Mouse (Mus musculus) spleen, adult 2 months (tissue): ENCODE data around the gene Nudt9. TPM values are rescaled to one million over a fixed set of nuclear protein-coding genes. Genes with fewer than 3 reads are reported as not detected.
"Not testable (repeated sequence)": the region's sequence is repeated elsewhere in the genome, so short reads cannot be mapped to it uniquely, and the experiment has no call there.

Experiments used
- DNase-seq, 2 experiments: peaks; one replicate each; pipeline versions ENCODE4 v3.0.0 to v3.0.0-alpha.2; 2012 to 2021; ENCODE audit warnings: low spot score in 2 of 2, low read depth in 1 of 2
- H3K27ac ChIP-seq: fragments of 200-500 bp; 2 replicates; pipeline ENCODE4 v1.5.1; 2012; ENCODE audit warnings: low read length, inconsistent platforms; ENCODE audit not compliant: insufficient read depth
- H3K27me3 ChIP-seq: fragments of 200-500 bp; 2 replicates; pipeline ENCODE4 v1.6.1; 2012; ENCODE audit warnings: mild to moderate bottlenecking, moderate library complexity, low read length, inconsistent platforms; ENCODE audit not compliant: control insufficient read depth, insufficient read depth
- H3K36me3 ChIP-seq: fragments of 200-500 bp; 2 replicates; pipeline ENCODE4 v1.6.1; 2012; ENCODE audit warnings: mild to moderate bottlenecking, low read length, inconsistent platforms; ENCODE audit not compliant: control insufficient read depth, insufficient read depth
- H3K4me1 ChIP-seq: fragments of 200-500 bp; 2 replicates; pipeline ENCODE4 v1.6.1; 2011; ENCODE audit warnings: inconsistent platforms; ENCODE audit not compliant: control insufficient read depth, insufficient read depth, insufficient read length
- H3K4me3 ChIP-seq: fragments of 200-500 bp; 2 replicates; pipeline ENCODE4 v1.5.1; 2011; ENCODE audit warnings: mild to moderate bottlenecking, inconsistent platforms; ENCODE audit not compliant: insufficient read depth, insufficient read length; ENCODE audit errors: extremely low read depth
- CTCF ChIP-seq: fragments of 200-500 bp; IDR thresholded peaks from 2 replicates; pipeline ENCODE4 v1.5.1; 2011; ENCODE audit warnings: mild to moderate bottlenecking, inconsistent platforms; ENCODE audit not compliant: insufficient read depth, insufficient read length, insufficient replicate concordance; ENCODE audit errors: extremely low read depth
- POLR2A ChIP-seq: fragments of 200-500 bp; IDR thresholded peaks from 2 replicates; pipeline ENCODE4 v1.6.1; 2011; ENCODE audit warnings: low read depth, low read length, inconsistent platforms
- WGBS: fragments of 180-500 bp; shearing (Covaris S2); methylation state at CpG from one replicate; pipeline ENCODE4 v1.1.7; 2018; 5-methylcytosine and 5-hydroxymethylcytosine counted together
- polyA plus RNA-seq: library from polyadenylated mRNA; depleted of rRNA; stranded (reverse); fragments of >200 nt; gene quantifications from 2 replicates; pipeline ENCODE4 v1.2.3, GENCODE M21; 2012

The Nudt9 gene
- polyA plus RNA-seq, 1 experiment: 27.7 TPM

DNA sequence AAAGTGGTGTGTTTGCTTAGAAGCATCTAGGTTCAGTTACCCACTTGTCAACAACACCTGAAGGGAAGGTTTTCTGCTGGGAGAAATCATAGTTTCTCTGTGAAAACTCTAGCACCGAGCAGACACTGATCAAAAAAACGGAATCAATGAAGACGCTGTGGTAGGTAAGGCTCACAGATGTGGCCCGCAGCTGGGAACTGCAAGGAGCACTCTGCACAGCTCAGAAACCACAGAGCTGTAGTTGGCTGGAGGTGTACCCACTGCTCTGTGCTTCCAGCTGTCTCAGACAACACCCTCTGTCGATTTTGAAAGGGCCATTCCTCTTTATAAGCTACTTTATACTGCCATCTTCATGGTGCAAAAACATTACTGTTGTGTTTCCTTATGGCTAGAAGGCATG lies 38.3 kb upstream of the Nudt9 start:
- H3K36me3 ChIP-seq: peaks cover 22% of the 10 kb centered on the region
- H3K27ac ChIP-seq: no peak overlapping the region
- no peaks in the 10 kb centered on the region for H3K4me1 ChIP-seq
- TF ChIP-seq CTCF (no peak), POLR2A (no peak)
- no peaks in the 10 kb centered on the region for H3K27me3 ChIP-seq
- WGBS: 65% methylated on average over 5 of the region's 5 CpGs
- no peak overlapping the region for H3K4me3 ChIP-seq
- DNase-seq: no peak

DNA sequence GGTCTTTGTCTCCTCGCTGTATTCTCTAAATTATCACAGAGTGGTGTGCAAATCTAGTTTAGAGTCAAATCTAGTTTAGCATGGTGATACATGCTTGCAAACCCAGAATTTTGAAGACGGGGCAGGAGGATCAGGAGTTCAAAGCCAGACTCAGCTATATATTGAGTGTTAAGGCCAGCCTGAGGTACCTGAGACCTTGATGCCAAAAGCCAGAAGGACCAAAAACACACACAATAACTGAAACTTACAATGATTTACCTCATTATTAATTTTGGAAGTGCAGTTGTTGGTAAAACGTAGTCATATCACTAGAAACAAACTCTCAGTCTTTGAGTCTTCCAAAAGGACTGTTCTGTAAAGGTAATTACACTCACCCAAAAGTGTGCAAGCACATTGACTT lies 36.7 kb upstream of the Nudt9 start:
- Histone ChIP-seq H3K36me3 (peaks cover 18% of the 10 kb centered on the region), H3K4me1 (no peaks in the 10 kb centered on the region), H3K27ac (no peak overlapping the region), H3K27me3 (no peaks in the 10 kb centered on the region), H3K4me3 (no peak overlapping the region)
- WGBS: 90% methylated on average over 3 of the region's 3 CpGs
- TF ChIP-seq CTCF: no peak
- no peak for TF ChIP-seq POLR2A
- no peak for DNase-seq

DNA sequence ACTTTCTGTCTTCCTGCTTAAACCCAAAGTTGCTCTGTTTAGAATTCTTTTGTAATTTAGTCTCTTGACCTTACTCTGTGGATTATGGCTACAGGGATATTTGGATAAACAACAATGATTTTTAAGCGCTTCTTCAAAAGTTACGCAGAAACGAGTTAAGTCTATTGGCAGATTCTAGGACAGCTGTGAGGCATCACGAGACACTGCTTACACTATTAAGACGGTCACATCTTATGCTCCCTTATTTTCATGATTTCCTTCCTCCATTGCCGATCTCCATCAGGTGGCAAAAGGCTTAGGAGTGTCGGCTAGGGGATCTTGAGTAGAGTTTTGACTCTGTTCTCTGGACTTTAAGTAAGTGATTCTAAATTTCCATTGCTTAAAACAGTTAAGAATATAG lies 35.8 kb upstream of the Nudt9 start:
- TF ChIP-seq POLR2A (no peak), CTCF (no peak)
- no peaks in the 10 kb centered on the region for H3K4me1 ChIP-seq
- H3K27ac ChIP-seq: no peak overlapping the region
- H3K27me3 ChIP-seq: no peaks in the 10 kb centered on the region
- no peak for DNase-seq
- H3K4me3 ChIP-seq: no peak overlapping the region
- 95% methylated on average over 7 of the region's 7 CpGs for WGBS
- peaks cover 18% of the 10 kb centered on the region for H3K36me3 ChIP-seq

GRCm38 (mm10) chr5:104011419-104011818 lies 34.7 kb upstream of the Nudt9 start:
- no peak for DNase-seq
- Histone ChIP-seq H3K4me3 (no peak overlapping the region), H3K4me1 (no peaks in the 10 kb centered on the region), H3K27ac (no peak overlapping the region), H3K27me3 (no peaks in the 10 kb centered on the region), H3K36me3 (peaks cover 16% of the 10 kb centered on the region)
- TF ChIP-seq CTCF (no peak), POLR2A (no peak)

- peak within 1 kb of the TSS; percentile 61 for H3K4me3 ChIP-seq
- 1% methylated on average over 31 of the region's 31 CpGs for WGBS
- H3K4me1 ChIP-seq: peaks cover 17% of the 10 kb centered on the region
- H3K36me3 ChIP-seq: no peaks in the 10 kb centered on the region
- DNase-seq: peak; percentile 19 to 69
- no peaks in the 10 kb centered on the region for H3K27me3 ChIP-seq
- no peak for TF ChIP-seq CTCF
- TF ChIP-seq POLR2A: peak; percentile 8; the same call in 1 of the 2 replicates
- peak within 1 kb of the TSS; percentile 58 for H3K27ac ChIP-seq
Measured at GRCm38 (mm10) chr5:104021597-104022378, 24.3 kb upstream of the Nudt9 start, which contains the start of gene Hsd17b11. TSS of gene Hsd17b11 (minus strand) at chr5:104021919.

- no peak for DNase-seq
- peak overlapping the region; percentile 0; the same call in 1 of the 2 replicates for H3K4me3 ChIP-seq
- WGBS: 13% methylated on average over 5 of the region's 5 CpGs
- H3K4me1 ChIP-seq: peaks cover 17% of the 10 kb centered on the region
- H3K36me3 ChIP-seq: no peaks in the 10 kb centered on the region
- H3K27ac ChIP-seq: no peak overlapping the region
- no peak for TF ChIP-seq CTCF
- no peaks in the 10 kb centered on the region for H3K27me3 ChIP-seq
Measured at GRCm38 (mm10) chr5:104022558-104022957, 23.5 kb upstream of the Nudt9 start.

DNA sequence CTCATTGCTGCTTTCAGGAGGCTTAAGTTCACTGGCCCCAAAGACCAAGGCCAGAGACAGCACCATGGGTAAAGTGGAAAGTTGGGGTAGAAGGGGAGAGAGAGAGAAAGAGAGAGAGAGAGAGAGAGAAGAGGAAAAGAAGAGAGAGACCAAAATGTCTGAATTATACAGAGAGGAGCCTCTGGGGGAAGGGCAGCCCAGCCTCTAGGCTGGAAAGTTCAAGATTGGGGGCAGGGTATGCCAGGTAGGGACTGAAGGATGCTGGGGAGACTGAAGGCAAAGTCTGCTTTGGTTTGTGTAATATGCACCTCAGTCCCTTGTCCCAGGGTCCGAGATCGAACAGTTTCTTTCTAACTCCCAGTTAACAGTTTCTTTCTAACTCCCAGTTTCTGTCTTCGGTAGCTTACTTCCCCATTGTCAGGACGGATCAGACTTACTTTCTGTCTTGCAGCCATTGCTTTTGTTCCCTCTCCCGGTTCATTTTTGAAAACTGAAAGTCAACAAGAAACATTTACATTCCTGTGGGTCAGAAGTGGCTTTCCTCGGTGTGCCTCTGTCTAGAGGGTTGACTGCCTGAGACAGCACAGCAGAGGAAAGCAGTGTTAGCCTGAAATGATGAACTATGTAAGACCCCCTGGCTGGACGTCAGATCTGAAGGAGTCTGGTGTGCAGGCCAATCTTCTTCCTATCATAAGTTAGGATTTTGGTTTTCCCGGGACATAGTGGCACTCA lies 22.7 kb upstream of the Nudt9 start:
- no peak overlapping the region; the same call in 1 of the 2 replicates for H3K4me3 ChIP-seq
- no peaks in the 10 kb centered on the region for H3K36me3 ChIP-seq
- TF ChIP-seq CTCF (no peak), POLR2A (no peak)
- peaks cover 17% of the 10 kb centered on the region for H3K4me1 ChIP-seq
- WGBS: 35% methylated on average over 8 of the region's 8 CpGs
- no peaks in the 10 kb centered on the region for H3K27me3 ChIP-seq
- peak overlapping the region; percentile 36; the same call in 1 of the 2 replicates for H3K27ac ChIP-seq
- DNase-seq: no peak

DNA sequence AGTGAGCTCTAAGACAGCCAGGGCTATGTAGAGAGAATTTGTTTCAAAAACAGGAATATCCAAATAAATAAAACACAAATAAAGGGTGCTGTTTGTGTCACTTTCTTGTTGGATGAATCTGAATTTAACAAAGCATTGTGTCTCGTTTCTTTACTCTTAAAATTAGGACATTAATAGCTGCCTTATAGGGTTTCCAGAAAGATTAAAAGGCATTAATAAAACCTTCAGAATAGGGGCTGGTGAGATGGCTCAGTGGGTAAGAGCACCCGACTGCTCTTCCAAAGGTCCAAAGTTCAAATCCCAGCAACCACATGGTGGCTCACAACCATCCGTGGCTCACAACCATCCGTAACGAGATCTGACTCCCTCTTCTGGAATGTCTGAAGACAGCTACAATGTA lies 21.9 kb upstream of the Nudt9 start:
- 89% methylated on average over 5 of the region's 5 CpGs for WGBS
- not testable (repeated sequence) for H3K27ac ChIP-seq, DNase-seq, H3K4me3 ChIP-seq, H3K36me3 ChIP-seq, H3K27me3 ChIP-seq
- peaks cover 17% of the 10 kb centered on the region for H3K4me1 ChIP-seq
